9 mouse cellular contexts compared by ENCODE assay signal in genomic region chr1:64986120-64986519, GRCm38 (mm10). TPM values are rescaled to one million over a fixed set of nuclear protein-coding genes. Genes with fewer than 3 reads are reported as not detected.
DNase-seq lines count a peak whose midpoint lies in the region; ATAC-seq and TF ChIP-seq lines count a peak whose summit lies in the region.
"Had no signal": no experiment of that assay in that cellular context is flagged by ENCODE, and none has a peak within 500 bp of the region (broad histone marks: within the 10 kb centered on the region; RNA-seq: fewer than 3 reads in every experiment).

No protein-coding gene starts in this region.

- no peaks in the 10 kb centered on the region for H3K4me1 ChIP-seq in kidney, embryonic 16.5 days (ENCODE audit: insufficient read depth, low read length)
- H3K4me1 ChIP-seq in hindbrain, postnatal 0 days (ENCODE audit: insufficient read depth, low read length), result no peaks in the 10 kb centered on the region
- H3K4me1 ChIP-seq: embryonic facial prominence, embryonic 12.5 days had no signal

- peak; percentile 50 for DNase-seq in kidney, adult 18-20 months
- peak; percentile 66 for DNase-seq in ZHBTc4 (ENCODE audit: low read depth, low spot score)
- peak; percentile 31 for DNase-seq in embryo, embryonic 11.5 days (ENCODE audit: low read depth, low spot score)
- peak; percentile 68 for DNase-seq in hindbrain, postnatal 0 days (ENCODE audit: low spot score)
- DNase-seq in left cerebral cortex, postnatal 36 days (ENCODE audit: low spot score in 2 of 2), result peak; percentile 50 to 51
- DNase-seq in naive thymus-derived CD4-positive, alpha-beta T cell, adult 2 months (ENCODE audit: low read depth), result peak; percentile 73
- DNase-seq in thymus, postnatal 0 days (ENCODE audit: low spot score), result peak; percentile 75

- peak; percentile 60 for TF ChIP-seq CTCF in hindbrain, postnatal 0 days (IDR thresholded peaks at IDR 0.05; ENCODE audit: low read depth)

- ATAC-seq in kidney, embryonic 16.5 days (ENCODE audit: low FRiP score, low TSS enrichment), result no peak
- ATAC-seq in hindbrain, postnatal 0 days, result no peak

- H3K4me3 ChIP-seq in kidney, embryonic 16.5 days (ENCODE audit: low read length), result no peak overlapping the region
- H3K4me3 ChIP-seq in hindbrain, postnatal 0 days (ENCODE audit: low read length), result no peak overlapping the region
- H3K4me3 ChIP-seq: embryonic facial prominence, embryonic 12.5 days had no signal

- intact Hi-C loops in left cerebral cortex, postnatal 36 days (cut with DNase I), result loop anchor here (5.0 kb wide), 1 partner anchor 269 kb away; no protein-coding TSS in a partner anchor

- WGBS in kidney, embryonic 16.5 days, result 45% methylated on average over 7 of the region's 7 CpGs
- WGBS in hindbrain, postnatal 0 days, result 37% methylated on average over 7 of the region's 7 CpGs

- H3K9me3 ChIP-seq in kidney, embryonic 16.5 days (ENCODE audit: low read length), result no peaks in the 10 kb centered on the region
- no peaks in the 10 kb centered on the region for H3K9me3 ChIP-seq in hindbrain, postnatal 0 days (ENCODE audit: low read length)
- H3K9me3 ChIP-seq: embryonic facial prominence, embryonic 12.5 days had no signal

- H3K27ac ChIP-seq in kidney, embryonic 16.5 days (ENCODE audit: low read length), result no peak overlapping the region
- H3K27ac ChIP-seq in hindbrain, postnatal 0 days, result no peak overlapping the region
- H3K27ac ChIP-seq: embryonic facial prominence, embryonic 12.5 days had no signal

- no peak overlapping the region for H3K4me2 ChIP-seq in kidney, embryonic 16.5 days (replicated peaks; ENCODE audit: low read depth, low read length)
- H3K4me2 ChIP-seq in hindbrain, postnatal 0 days (ENCODE audit: low read depth, low read length), result no peak overlapping the region
- H3K4me2 ChIP-seq: embryonic facial prominence, embryonic 12.5 days had no signal

- H3K9ac ChIP-seq in kidney, embryonic 16.5 days (replicated peaks; ENCODE audit: low read length), result no peak overlapping the region
- H3K9ac ChIP-seq in hindbrain, postnatal 0 days (replicated peaks; ENCODE audit: low read length), result no peak overlapping the region
- H3K9ac ChIP-seq: embryonic facial prominence, embryonic 12.5 days had no signal

- H3K36me3 ChIP-seq in kidney, embryonic 16.5 days (ENCODE audit: insufficient read depth, low read length), result no peaks in the 10 kb centered on the region
- H3K36me3 ChIP-seq in hindbrain, postnatal 0 days (ENCODE audit: insufficient read depth, low read length), result no peaks in the 10 kb centered on the region
- H3K36me3 ChIP-seq: embryonic facial prominence, embryonic 12.5 days had no signal

- H3K27me3 ChIP-seq in kidney, embryonic 16.5 days (ENCODE audit: insufficient read depth, low read length), result no peaks in the 10 kb centered on the region
- H3K27me3 ChIP-seq in hindbrain, postnatal 0 days (ENCODE audit: insufficient read depth, low read length), result no peaks in the 10 kb centered on the region
- H3K27me3 ChIP-seq: embryonic facial prominence, embryonic 12.5 days had no signal

RNA-seq across cellular contexts. Expression of gene Plekhm3, which starts 29.5 kb away (rescaled TPM):
- 5.0 and 9.1 TPM in 2 replicates for polyA plus RNA-seq in kidney, embryonic 16.5 days (2015; fragmentation: Nextera tagmentation; extraction: Ambion mirVana)
- 12.4 and 22.4 TPM in 2 replicates for total RNA-seq in hindbrain, postnatal 0 days (2014; rRNA removed)
- polyA plus RNA-seq in hindbrain, postnatal 0 days (2015; fragmentation: Nextera tagmentation; extraction: Ambion mirVana), result 4.7 and 6.1 TPM in 2 replicates
- 10 to 100 TPM; 34.6 to 40.4 TPM for total RNA-seq in left cerebral cortex, postnatal 36 days (2021)
- polyA plus RNA-seq in thymus, postnatal 0 days (2015; fragmentation: Nextera tagmentation; extraction: Ambion mirVana), result 2.9 and 5.2 TPM in 2 replicates

RNA-seq across cellular contexts. Expression of gene Akr1cl, which starts 46.4 kb away (rescaled TPM):
- polyA plus RNA-seq in kidney, embryonic 16.5 days (2015; fragmentation: Nextera tagmentation; extraction: Ambion mirVana), result 3.0 and 3.9 TPM in 2 replicates
- not detected in 2 replicates for total RNA-seq in hindbrain, postnatal 0 days (2014; rRNA removed)
- polyA plus RNA-seq in hindbrain, postnatal 0 days (2015; fragmentation: Nextera tagmentation; extraction: Ambion mirVana), result 0.10 and 0.13 TPM in 2 replicates
- not detected for total RNA-seq in left cerebral cortex, postnatal 36 days (2021)
- polyA plus RNA-seq in thymus, postnatal 0 days (2015; fragmentation: Nextera tagmentation; extraction: Ambion mirVana), result 0.39 and 0.72 TPM in 2 replicates
